Mouse (Mus musculus): ENCODE measurements around the gene Glul.
A peak's percentile ranks its signal among the peaks of the same experiment; 100 is the strongest.

DNA sequence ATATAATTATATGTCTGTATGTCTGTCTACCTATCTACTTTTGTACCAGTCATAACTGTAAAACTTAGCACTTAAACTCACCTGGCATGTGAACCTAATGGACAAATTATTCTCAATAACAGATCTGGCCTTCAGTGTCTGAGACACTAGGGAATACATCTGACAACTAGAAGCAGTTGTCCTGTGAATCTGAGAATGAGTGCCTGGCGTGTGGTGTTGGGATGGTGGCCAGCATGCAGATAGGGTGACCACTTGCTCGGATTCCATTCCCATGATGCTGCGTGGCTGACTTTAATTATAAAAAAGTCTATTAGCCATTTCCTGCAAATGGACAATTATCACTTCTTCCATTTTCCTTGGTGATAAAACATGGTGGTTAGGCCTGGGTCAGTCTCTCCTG, 6.1 kb downstream of the Glul start:
- TF ChIP-seq POLR2A (IDR thresholded peaks at IDR 0.05; ENCODE audit: insufficient read length, low read depth) (no peak), MYOG (IDR thresholded peaks at IDR 0.05; ENCODE audit: control insufficient read depth in 1 of 3, insufficient read depth in 1 of 3, insufficient read length in 2 of 3, low read depth in 2 of 3) (peak; percentile 19 to 71 (median 53)), MYOD1 (IDR thresholded peaks at IDR 0.05; ENCODE audit: control insufficient read depth in 1 of 3, insufficient read length in 2 of 3, low read depth in 2 of 3) (peak in 2 of 3 experiments; percentile 70 to 83), E2F4 (IDR thresholded peaks at IDR 0.05; ENCODE audit: insufficient read depth) (no peak), USF1 (IDR thresholded peaks at IDR 0.05; ENCODE audit: low read depth) (no peak)
